Mouse (Mus musculus): Measurements from ENCODE around the gene Slc10a6. TPM values are rescaled to one million over a fixed set of nuclear protein-coding genes. Genes with fewer than 3 reads are reported as not detected.

The Slc10a6 gene
- total RNA-seq, 2 experiments from 2014 or later = 4.8 to 4.9 TPM

DNA sequence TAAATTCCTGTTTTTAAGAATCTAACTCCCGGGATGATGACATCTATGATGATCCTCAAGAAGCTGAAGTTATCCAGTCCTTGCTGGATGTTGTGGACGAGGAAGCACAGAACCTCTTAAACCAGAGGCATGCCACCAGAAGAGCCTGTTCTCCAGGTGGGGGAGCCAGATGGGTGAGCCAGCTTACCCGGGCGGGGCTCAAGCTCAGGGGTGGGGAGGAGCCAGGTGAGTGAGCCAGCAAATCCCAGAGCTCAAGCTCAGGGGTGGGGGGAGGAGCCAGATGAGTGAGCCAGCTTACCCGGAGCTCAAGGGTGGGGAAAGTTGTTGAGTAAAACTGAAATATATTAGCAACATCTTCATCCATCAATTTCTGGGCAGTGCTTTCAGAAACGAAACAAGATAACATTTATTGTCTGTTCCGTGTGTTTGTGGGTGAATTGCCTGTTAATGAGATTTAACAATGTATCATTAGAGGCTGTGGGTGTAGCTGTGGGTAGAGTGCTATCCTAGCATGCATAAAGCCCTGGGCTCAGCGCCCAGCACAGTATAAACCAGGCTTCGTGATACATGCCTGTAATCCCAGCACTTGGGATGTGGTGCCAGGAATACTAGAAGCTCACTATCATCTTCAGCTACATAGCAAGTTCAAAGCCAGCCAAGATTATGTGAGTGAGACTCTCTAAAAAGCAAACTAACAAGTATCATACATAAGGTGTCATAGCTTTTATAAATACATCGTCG, 49.4 kb downstream of the Slc10a6 start:
- no peak for DNase-seq (ENCODE audit: low spot score)
- intact Hi-C loops (cut with DNase I) = no loop called here

GRCm38 (mm10) chr5:103569446-103569845, 59.8 kb downstream of the Slc10a6 start:
- intact Hi-C loops (cut with DNase I) = no loop called here
- DNase-seq (ENCODE audit: low spot score) = no peak

GRCm38 (mm10) chr5:103568034-103568433, 61.2 kb downstream of the Slc10a6 start:
- intact Hi-C loops (cut with DNase I) = no loop called here
- DNase-seq (ENCODE audit: low spot score) = no peak

GRCm38 (mm10) chr5:103560546-103560945, 68.7 kb downstream of the Slc10a6 start:
- intact Hi-C loops (cut with DNase I) = no loop called here

More at GRCm38 (mm10) chr5:103560546-103560945, 68.7 kb downstream of the Slc10a6 start:
- no peak for DNase-seq (ENCODE audit: low spot score)

Other genes starting within 250 kb of the Slc10a6 start
- gene Ptpn13, start 204.2 kb downstream of the Slc10a6 start, total RNA-seq (2021) = 1 to 10 TPM; 6.1 to 6.6 TPM
- gene 1700016H13Rik, start 26.6 kb upstream of the Slc10a6 start, total RNA-seq (2021) = not detected
- 10 to 100 TPM; 37.4 to 42.7 TPM for gene Aff1, start 63.0 kb upstream of the Slc10a6 start, total RNA-seq (2021)

Measured in heart, postnatal 25 days (tissue).